In the genomic region with DNA sequence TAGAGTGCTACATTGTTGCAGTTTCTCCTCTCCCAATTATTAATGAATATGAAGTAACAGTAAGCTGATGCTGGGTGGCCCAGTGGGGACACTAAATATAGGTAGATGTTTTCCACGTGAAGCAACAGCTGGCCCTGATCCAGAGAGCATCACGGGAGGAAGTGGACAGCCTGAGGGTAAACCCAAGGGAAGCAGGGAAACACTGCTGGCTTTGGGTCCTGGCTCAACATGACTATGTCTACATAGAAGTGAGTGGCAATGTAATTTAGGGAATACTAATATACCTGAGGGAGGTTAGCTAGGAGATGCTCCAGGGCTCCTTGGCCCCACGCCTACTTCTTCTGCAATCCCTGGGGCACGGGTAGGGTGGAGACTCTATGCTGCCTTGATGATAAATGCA, we compare ENCODE assay signal across 13 mouse cellular contexts.
DNase-seq lines count a peak whose midpoint lies in the region; ATAC-seq and TF ChIP-seq lines count a peak whose summit lies in the region.
"Had no signal": no experiment of that assay in that cellular context is flagged by ENCODE, and none has a peak within 500 bp of the region (broad histone marks: within the 10 kb centered on the region; RNA-seq: fewer than 3 reads in every experiment).

No protein-coding gene starts in this region.

- H3K27ac ChIP-seq in lung, postnatal 0 days (ENCODE audit: low read length): peak overlapping the region; percentile 22; the same call in 1 of the 2 replicates
- no peak overlapping the region for H3K27ac ChIP-seq in kidney, adult 2 months (ENCODE audit: insufficient read depth, low read depth, low read length)
- H3K27ac ChIP-seq: forebrain, embryonic 12.5 days; kidney, postnatal 0 days; liver, embryonic 15.5 days had no signal

- TF ChIP-seq CTCF in lung, postnatal 0 days (IDR thresholded peaks at IDR 0.05): no peak
- no peak for TF ChIP-seq CTCF in kidney, adult 2 months (conservative IDR thresholded peaks at IDR 0.05; ENCODE audit: insufficient read depth, insufficient read length, low read depth, low read length)

- WGBS in lung, postnatal 0 days: 38% methylated on average over 4 of the region's 4 CpGs
- 56% methylated on average over 4 of the region's 4 CpGs for WGBS in kidney, adult 2 months

- no peaks in the 10 kb centered on the region for H3K36me3 ChIP-seq in lung, postnatal 0 days (ENCODE audit: insufficient read depth, low read length)
- no peaks in the 10 kb centered on the region for H3K36me3 ChIP-seq in kidney, adult 2 months (ENCODE audit: control insufficient read depth, insufficient read depth, low read length)
- H3K36me3 ChIP-seq: forebrain, embryonic 12.5 days; liver, embryonic 15.5 days had no signal

- no peak overlapping the region for H3K4me3 ChIP-seq in lung, postnatal 0 days (ENCODE audit: low read depth, low read length)
- no peak overlapping the region for H3K4me3 ChIP-seq in kidney, adult 2 months (ENCODE audit: insufficient read depth, low read depth, low read length)
- H3K4me3 ChIP-seq: forebrain, embryonic 12.5 days; liver, embryonic 15.5 days had no signal

- H3K27me3 ChIP-seq in lung, postnatal 0 days (replicated peaks; ENCODE audit: insufficient read depth, low read length): no peaks in the 10 kb centered on the region
- H3K27me3 ChIP-seq in kidney, adult 2 months (replicated peaks; ENCODE audit: control insufficient read depth, insufficient read depth, low read length): no peaks in the 10 kb centered on the region
- H3K27me3 ChIP-seq: liver, embryonic 15.5 days; Patski had no signal

- H3K9ac ChIP-seq in lung, postnatal 0 days (replicated peaks; ENCODE audit: low read depth): no peak overlapping the region
- H3K9ac ChIP-seq: forebrain, embryonic 12.5 days; liver, embryonic 15.5 days had no signal

- no peak for ATAC-seq in lung, postnatal 0 days
- no peak for ATAC-seq in megakaryocyte progenitor cell, adult 5-6 weeks (replicated peaks; ENCODE audit: poor library complexity)
- ATAC-seq: Patski had no signal

- H3K4me2 ChIP-seq in lung, postnatal 0 days (replicated peaks; ENCODE audit: low read depth, low read length): no peak overlapping the region
- H3K4me2 ChIP-seq: forebrain, embryonic 12.5 days; liver, embryonic 15.5 days had no signal

- no peak for TF ChIP-seq POLR2A in kidney, adult 2 months (IDR thresholded peaks at IDR 0.05; ENCODE audit: low read depth, low read length)

- H3K9me3 ChIP-seq in lung, postnatal 0 days (ENCODE audit: low read length): no peaks in the 10 kb centered on the region
- H3K9me3 ChIP-seq: forebrain, embryonic 12.5 days; liver, embryonic 15.5 days had no signal

- peak; percentile 40 to 43 for DNase-seq in lung, adult 18-20 months
- no peak for DNase-seq in lung, postnatal 25 days (ENCODE audit: low spot score)
- peak; percentile 21 for DNase-seq in cerebellum, adult 9-11 months
- DNase-seq in gastrocnemius, postnatal 25 days: peak; percentile 36
- no peak for DNase-seq in lung, postnatal 0 days (ENCODE audit: low spot score)
- DNase-seq in spleen, postnatal 10 days (ENCODE audit: low spot score in 2 of 2): no peak
- DNase-seq in kidney, adult 2 months: no peak
- DNase-seq: thymus, postnatal 36 days had no signal

- H3K4me1 ChIP-seq in lung, postnatal 0 days (ENCODE audit: insufficient read depth, low read depth, low read length): peaks cover 27% of the 10 kb centered on the region
- peaks cover 3% of the 10 kb centered on the region; the same call in 1 of the 2 replicates for H3K4me1 ChIP-seq in kidney, adult 2 months (ENCODE audit: control insufficient read depth, insufficient read depth, low read length)

- no peak for TF ChIP-seq EP300 in lung, postnatal 0 days (IDR thresholded peaks at IDR 0.05)

Comparison
In these comparisons a context has a peak if more than half of its experiments do, and no peak if none do; other contexts are left out.
1. DNase-seq: peak in lung, adult 18-20 months (2 of 2), cerebellum, adult 9-11 months (single experiment) and gastrocnemius, postnatal 25 days (single experiment); none in lung, postnatal 25 days (single experiment), lung, postnatal 0 days (single experiment), spleen, postnatal 10 days (0 of 2) and kidney, adult 2 months (single experiment).